Mouse (Mus musculus) forebrain, postnatal 0 days (tissue): Measurements from ENCODE around the gene Ngrn. TPM values are rescaled to one million over a fixed set of nuclear protein-coding genes. Genes with fewer than 3 reads are reported as not detected.
A peak's percentile ranks its signal among the peaks of the same experiment; 100 is the strongest.

Source experiments
- ATAC-seq: fragments of 200-750 bp; cut with Nextera tagmentation; 2 replicates; pipeline ENCODE4 v1.8.0; 2017; ENCODE audit warnings: mild to moderate bottlenecking, moderate library complexity
- DNase-seq: peaks from one replicate; pipeline ENCODE4 v3.0.0-alpha.2; 2015
- H3K27ac ChIP-seq: fragments of 300-500 bp; sonication (generic); 2 replicates; pipeline ENCODE4 v1.5.1; 2014; ENCODE audit warnings: low read depth, mild to moderate bottlenecking, antibody characterized with exemption, low read length, moderate library complexity, mixed read lengths
- H3K27me3 ChIP-seq: fragments of 300-500 bp; sonication (generic); 2 replicates; pipeline ENCODE4 v1.6.1; 2014; ENCODE audit warnings: mild to moderate bottlenecking, low read length, mixed read lengths; ENCODE audit not compliant: insufficient read depth
- H3K36me3 ChIP-seq: fragments of 300-500 bp; sonication (generic); 2 replicates; pipeline ENCODE4 v1.6.1; 2014; ENCODE audit warnings: mild to moderate bottlenecking, moderate library complexity; ENCODE audit not compliant: insufficient read depth
- H3K4me1 ChIP-seq: fragments of 300-500 bp; sonication (generic); 2 replicates; pipeline ENCODE4 v1.6.1; 2014; ENCODE audit warnings: antibody characterized with exemption; ENCODE audit not compliant: insufficient read depth
- H3K4me2 ChIP-seq: fragments of 300-500 bp; sonication (generic); 2 replicates; pipeline ENCODE4 v1.6.1; 2014; ENCODE audit warnings: low read depth, mild to moderate bottlenecking, moderate library complexity
- H3K4me3 ChIP-seq: fragments of 300-500 bp; sonication (generic); 2 replicates; pipeline ENCODE4 v1.5.1; 2014; ENCODE audit warnings: low read depth, low read length, mixed read lengths
- H3K9ac ChIP-seq: fragments of 300-500 bp; sonication (generic); 2 replicates; pipeline ENCODE4 v1.6.1; 2014; ENCODE audit warnings: mild to moderate bottlenecking
- H3K9me3 ChIP-seq: fragments of 300-500 bp; sonication (generic); 2 replicates; pipeline ENCODE4 v1.6.1; 2016; ENCODE audit warnings: low read length
- CTCF ChIP-seq: sonication (generic); IDR thresholded peaks from 2 replicates; pipeline ENCODE4 v1.5.1; 2016; ENCODE audit warnings: antibody characterized with exemption, control low read depth, low read depth
- WGBS: fragments of 180-500 bp; shearing (Covaris S2); extraction: QIAGEN DNeasy Blood & Tissue Kit; methylation state at CpG from one replicate; pipeline ENCODE4 v1.1.7; 2014; 5-methylcytosine and 5-hydroxymethylcytosine counted together
- polyA plus RNA-seq: library from polyadenylated mRNA; unstranded; fragments of >200 nt; fragmentation: Nextera tagmentation; extraction: Ambion mirVana; gene quantifications from 2 replicates; pipeline ENCODE4 v1.2.1, GENCODE M21; 2015
- total RNA-seq: library from RNA; depleted of rRNA; stranded (reverse); fragments of >200 nt; gene quantifications from 2 replicates; pipeline ENCODE4 v1.2.3, GENCODE M21; 2014

Gene Ngrn
- total and polyA plus RNA-seq, 2 experiments from 2014 or later: 72.0 to 74.9 TPM

GRCm38 (mm10) chr7:80241661-80242060 lies 19.4 kb upstream of the Ngrn start:
- DNase-seq (no peak), ATAC-seq (no peak)
- 91% methylated on average over 4 of the region's 4 CpGs for WGBS
- Histone ChIP-seq H3K27ac (no peak overlapping the region), H3K4me3 (no peak overlapping the region), H3K27me3 (no peaks in the 10 kb centered on the region), H3K36me3 (peaks cover 17% of the 10 kb centered on the region), H3K4me2 (no peak overlapping the region), H3K4me1 (no peaks in the 10 kb centered on the region), H3K9ac (no peak overlapping the region), H3K9me3 (no peaks in the 10 kb centered on the region)
- no peak for TF ChIP-seq CTCF

GRCm38 (mm10) chr7:80244851-80245250 lies 16.2 kb upstream of the Ngrn start:
- Histone ChIP-seq H3K36me3 (peaks cover 3% of the 10 kb centered on the region; the same call in 1 of the 2 replicates), H3K4me2 (no peak overlapping the region), H3K9ac (no peak overlapping the region), H3K9me3 (no peaks in the 10 kb centered on the region), H3K4me1 (no peaks in the 10 kb centered on the region), H3K4me3 (no peak overlapping the region), H3K27me3 (no peaks in the 10 kb centered on the region), H3K27ac (no peak overlapping the region)
- TF ChIP-seq CTCF: no peak
- DNase-seq (no peak), ATAC-seq (no peak)
- WGBS: 98% methylated on average over 4 of the region's 4 CpGs

GRCm38 (mm10) chr7:80246148-80246721 lies 14.8 kb upstream of the Ngrn start, which contains the start of gene Ttll13:
Gene Ttll13 (plus strand): TSS chr7:80246376.
- ATAC-seq (peak; percentile 99), DNase-seq (peak; percentile 98)
- 2% methylated on average over 48 of the region's 48 CpGs for WGBS
- Histone ChIP-seq H3K9ac (peak within 1 kb of the TSS; percentile 62), H3K4me2 (peak within 1 kb of the TSS; percentile 59), H3K27me3 (no peaks in the 10 kb centered on the region), H3K4me3 (peak within 1 kb of the TSS; percentile 50), H3K36me3 (no peaks in the 10 kb centered on the region), H3K4me1 (no peaks in the 10 kb centered on the region), H3K27ac (peak within 1 kb of the TSS; percentile 83), H3K9me3 (no peaks in the 10 kb centered on the region)
- peak; percentile 67 for TF ChIP-seq CTCF

- Histone ChIP-seq H3K4me2 (peak overlapping the region; percentile 59), H3K4me3 (peak overlapping the region; percentile 50; the same call in 1 of the 2 replicates), H3K4me1 (no peaks in the 10 kb centered on the region), H3K9ac (peak overlapping the region; percentile 62), H3K27me3 (no peaks in the 10 kb centered on the region), H3K9me3 (no peaks in the 10 kb centered on the region), H3K36me3 (no peaks in the 10 kb centered on the region), H3K27ac (no peak overlapping the region)
- 72% methylated on average over 7 of the region's 7 CpGs for WGBS
- ATAC-seq (no peak), DNase-seq (no peak)
- no peak for TF ChIP-seq CTCF
Measured at GRCm38 (mm10) chr7:80246859-80247258, 14.2 kb upstream of the Ngrn start.

- TF ChIP-seq CTCF: no peak
- Histone ChIP-seq H3K36me3 (no peaks in the 10 kb centered on the region), H3K4me1 (no peaks in the 10 kb centered on the region), H3K9me3 (no peaks in the 10 kb centered on the region), H3K27me3 (peaks cover 4% of the 10 kb centered on the region; the same call in 1 of the 2 replicates), H3K27ac (no peak overlapping the region), H3K4me3 (no peak overlapping the region), H3K4me2 (no peak overlapping the region), H3K9ac (no peak overlapping the region)
- no peak for ATAC-seq
- DNase-seq: no peak
- WGBS: 81% methylated on average over 7 of the region's 7 CpGs
Measured at GRCm38 (mm10) chr7:80252437-80252836, 8.6 kb upstream of the Ngrn start.

- ATAC-seq (no peak), DNase-seq (no peak)
- no peaks in the 10 kb centered on the region for H3K9me3 ChIP-seq
- no peaks in the 10 kb centered on the region for H3K36me3 ChIP-seq
- H3K9ac ChIP-seq: no peak overlapping the region
- peaks cover 7% of the 10 kb centered on the region for H3K27me3 ChIP-seq
- H3K4me2 ChIP-seq: no peak overlapping the region
- H3K4me3 ChIP-seq: no peak overlapping the region
- no peaks in the 10 kb centered on the region for H3K4me1 ChIP-seq
- WGBS: 87% methylated on average over 11 of the region's 11 CpGs
- no peak for TF ChIP-seq CTCF
- no peak overlapping the region for H3K27ac ChIP-seq
Measured at GRCm38 (mm10) chr7:80252886-80253285, 8.1 kb upstream of the Ngrn start.

- no peak for TF ChIP-seq CTCF
- Histone ChIP-seq H3K36me3 (no peaks in the 10 kb centered on the region), H3K27me3 (peaks cover 19% of the 10 kb centered on the region), H3K4me1 (no peaks in the 10 kb centered on the region), H3K9me3 (no peaks in the 10 kb centered on the region), H3K4me2 (no peak overlapping the region), H3K9ac (no peak overlapping the region), H3K27ac (no peak overlapping the region), H3K4me3 (no peak overlapping the region)
- ATAC-seq (no peak), DNase-seq (no peak)
- WGBS: 79% methylated on average over 2 of the region's 2 CpGs
Measured at GRCm38 (mm10) chr7:80255981-80256380, 5.0 kb upstream of the Ngrn start.
